Mouse (Mus musculus): Measurements from ENCODE around the gene Parg. TPM values are rescaled to one million over a fixed set of nuclear protein-coding genes. Genes with fewer than 3 reads are reported as not detected.

Parg gene
- total and polyA plus RNA-seq, 3 experiments = 32.6 to 43.8 TPM; not detected in 1

DNA sequence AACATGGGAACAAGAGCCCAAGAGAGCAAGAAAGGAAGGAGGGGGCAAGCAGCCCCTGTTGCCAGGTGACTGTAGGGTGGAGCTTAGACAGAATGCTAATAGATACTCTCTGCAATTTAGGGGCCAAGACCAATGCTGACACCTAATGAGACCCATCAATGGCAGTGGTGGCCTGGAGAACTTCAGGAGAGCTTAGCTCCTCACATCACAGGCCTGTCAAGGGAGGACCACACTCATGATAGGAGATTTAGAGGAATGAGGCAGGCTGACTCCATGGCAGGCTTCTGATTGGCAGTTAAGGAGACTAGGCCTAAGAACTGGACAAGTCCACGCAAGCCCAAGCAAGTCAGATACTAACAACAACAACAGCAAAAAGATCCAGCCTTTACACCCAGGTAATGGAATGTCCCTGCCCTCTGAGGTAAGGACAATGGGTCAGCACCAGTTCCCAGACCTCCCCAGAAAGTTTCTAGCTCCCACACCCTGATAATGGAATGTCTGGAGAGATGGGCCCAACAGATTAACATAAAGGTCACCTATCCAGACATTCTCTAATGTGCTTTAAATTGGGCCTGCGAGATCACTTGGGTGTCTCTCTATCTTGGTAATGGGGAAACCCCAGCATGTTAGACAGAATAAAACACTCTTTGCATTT, 109.8 kb downstream of the Parg start:
- Histone ChIP-seq H3K27ac (ENCODE audit: control insufficient read depth, low read depth, low read length) (no peak overlapping the region), H3K9ac (ENCODE audit: control insufficient read depth, low read depth, low read length, poor library complexity, severe bottlenecking) (no peak overlapping the region), H3K9me3 (replicated peaks; ENCODE audit: insufficient read depth, low read length) (no peaks in the 10 kb centered on the region), H3K79me2 (ENCODE audit: control insufficient read depth, insufficient read depth, low read length, poor library complexity) (no peaks in the 10 kb centered on the region), H3K27me3 (ENCODE audit: control insufficient read depth in 1 of 2, insufficient read depth in 2 of 2, low read length in 2 of 2) (peaks cover 0 to 2% of the 10 kb centered on the region in 2 experiments; a peak in 2 of 4 replicates), H3K36me3 (ENCODE audit: control insufficient read depth in 1 of 2, insufficient read depth in 2 of 2, low read length in 2 of 2) (no peaks in the 10 kb centered on the region), H3K4me1 (ENCODE audit: control insufficient read depth in 1 of 2, insufficient read depth in 2 of 2, low read length in 2 of 2) (no peaks in the 10 kb centered on the region), H3K4me3 (ENCODE audit: control insufficient read depth in 1 of 2, insufficient read depth in 1 of 2, low read depth in 2 of 2, low read length in 2 of 2) (no peak overlapping the region)
- TF ChIP-seq POLR2A (IDR thresholded peaks at IDR 0.05; ENCODE audit: control insufficient read depth in 1 of 2, insufficient read depth in 1 of 2, low read depth in 1 of 2, low read length in 2 of 2, poor library complexity in 1 of 2) (no peak), JUND (IDR thresholded peaks at IDR 0.05; ENCODE audit: low read depth, low read length) (no peak), HCFC1 (IDR thresholded peaks at IDR 0.05; ENCODE audit: low read depth, low read length) (no peak), CTCF (IDR thresholded peaks at IDR 0.05 in 2 of 3, conservative IDR thresholded peaks at IDR 0.05 in 1 of 3; ENCODE audit: control insufficient read depth in 1 of 3, insufficient read depth in 1 of 3, low read depth in 2 of 3, low read length in 3 of 3, poor library complexity in 1 of 3, severe bottlenecking in 1 of 3) (no peak), MAX (IDR thresholded peaks at IDR 0.05; ENCODE audit: low read length) (no peak), POLR2AphosphoS5 (IDR thresholded peaks at IDR 0.05; ENCODE audit: borderline replicate concordance, low read depth, low read length) (no peak), CHD1 (IDR thresholded peaks at IDR 0.05; ENCODE audit: low read depth, low read length) (no peak), MAFK (IDR thresholded peaks at IDR 0.05; ENCODE audit: borderline replicate concordance, low read depth, low read length) (no peak), TBP (IDR thresholded peaks at IDR 0.05; ENCODE audit: low read depth, low read length) (no peak), MYB (IDR thresholded peaks at IDR 0.05; ENCODE audit: low read depth, low read length) (no peak), MAZ (IDR thresholded peaks at IDR 0.05; ENCODE audit: low read depth, low read length) (no peak), ZC3H11A (IDR thresholded peaks at IDR 0.05; ENCODE audit: low read depth, low read length) (no peak), USF2 (IDR thresholded peaks at IDR 0.05; ENCODE audit: borderline replicate concordance in 1 of 2, insufficient read depth in 1 of 2, low read depth in 1 of 2, low read length in 2 of 2) (no peak), MXI1 (IDR thresholded peaks at IDR 0.05; ENCODE audit: low read depth, low read length) (no peak)
- no peak for DNase-seq (ENCODE audit: low read depth, low spot score)

DNA sequence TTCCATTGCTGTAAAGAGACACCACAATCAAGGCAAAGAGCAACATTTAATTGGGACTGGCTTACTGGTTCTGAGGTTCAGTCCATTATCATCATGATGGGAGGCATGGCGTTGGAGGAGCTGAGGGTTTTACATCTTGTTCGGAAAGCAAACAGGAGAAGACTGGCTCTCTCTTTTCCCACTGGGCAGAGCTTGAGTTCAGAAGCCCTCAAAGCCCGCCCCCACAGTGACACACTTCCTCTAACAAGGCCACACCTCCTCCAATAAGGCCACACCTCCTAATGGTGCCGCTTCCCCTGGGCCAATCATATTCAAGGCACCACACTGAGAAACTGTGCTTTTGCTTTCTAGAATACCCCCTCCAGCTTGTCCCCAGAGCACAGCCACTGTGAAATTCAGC, 116.1 kb downstream of the Parg start:
- H3K4me3 ChIP-seq (ENCODE audit: control insufficient read depth in 1 of 2, insufficient read depth in 1 of 2, low read depth in 2 of 2, low read length in 2 of 2) = no peak overlapping the region; a peak in 1 of 4 replicates
- no peaks in the 10 kb centered on the region for H3K79me2 ChIP-seq (ENCODE audit: control insufficient read depth, insufficient read depth, low read length, poor library complexity)
- no peak overlapping the region for H3K27ac ChIP-seq (ENCODE audit: control insufficient read depth, low read depth, low read length)
- DNase-seq (ENCODE audit: low read depth, low spot score) = peak; percentile 59
- peaks cover 0 to 6% of the 10 kb centered on the region in 2 experiments; a peak in 1 of 4 replicates for H3K4me1 ChIP-seq (ENCODE audit: control insufficient read depth in 1 of 2, insufficient read depth in 2 of 2, low read length in 2 of 2)
- no peak overlapping the region for H3K9ac ChIP-seq (ENCODE audit: control insufficient read depth, low read depth, low read length, poor library complexity, severe bottlenecking)
- H3K9me3 ChIP-seq (replicated peaks; ENCODE audit: insufficient read depth, low read length) = no peaks in the 10 kb centered on the region
- H3K36me3 ChIP-seq (ENCODE audit: control insufficient read depth in 1 of 2, insufficient read depth in 2 of 2, low read length in 2 of 2) = no peaks in the 10 kb centered on the region; a peak in 1 of 4 replicates
- H3K27me3 ChIP-seq (ENCODE audit: control insufficient read depth in 1 of 2, insufficient read depth in 2 of 2, low read length in 2 of 2) = peaks cover 0 to 2% of the 10 kb centered on the region in 2 experiments; a peak in 2 of 4 replicates
- TF ChIP-seq MEF2A (IDR thresholded peaks at IDR 0.05; ENCODE audit: extremely low read depth, insufficient replicate concordance, low read depth, low read length, poor library complexity, severe bottlenecking) (no peak), USF2 (IDR thresholded peaks at IDR 0.05; ENCODE audit: borderline replicate concordance in 1 of 2, insufficient read depth in 1 of 2, low read depth in 1 of 2, low read length in 2 of 2) (no peak), ZKSCAN1 (IDR thresholded peaks at IDR 0.05; ENCODE audit: low read depth, low read length) (no peak), CHD2 (IDR thresholded peaks at IDR 0.05; ENCODE audit: low read length) (no peak), CTCF (IDR thresholded peaks at IDR 0.05 in 2 of 3, conservative IDR thresholded peaks at IDR 0.05 in 1 of 3; ENCODE audit: control insufficient read depth in 1 of 3, insufficient read depth in 1 of 3, low read depth in 2 of 3, low read length in 3 of 3, poor library complexity in 1 of 3, severe bottlenecking in 1 of 3) (no peak), SMC3 (IDR thresholded peaks at IDR 0.05; ENCODE audit: low read depth, low read length) (no peak), ZC3H11A (IDR thresholded peaks at IDR 0.05; ENCODE audit: low read depth, low read length) (no peak), ZMIZ1 (IDR thresholded peaks at IDR 0.05; ENCODE audit: low read depth, low read length) (no peak), POLR2A (IDR thresholded peaks at IDR 0.05; ENCODE audit: control insufficient read depth in 1 of 2, insufficient read depth in 1 of 2, low read depth in 1 of 2, low read length in 2 of 2, poor library complexity in 1 of 2) (no peak), CHD1 (IDR thresholded peaks at IDR 0.05; ENCODE audit: low read depth, low read length) (no peak), POLR2AphosphoS5 (IDR thresholded peaks at IDR 0.05; ENCODE audit: borderline replicate concordance, low read depth, low read length) (no peak), GABPA (IDR thresholded peaks at IDR 0.05; ENCODE audit: low read depth, low read length) (no peak), MYB (IDR thresholded peaks at IDR 0.05; ENCODE audit: low read depth, low read length) (no peak), ZNF384 (IDR thresholded peaks at IDR 0.05; ENCODE audit: low read depth, low read length) (no peak)

Measured in MEL (cell line).